Mouse (Mus musculus): ENCODE results near the gene Prkg2. TPM values are rescaled to one million over a fixed set of nuclear protein-coding genes. Genes with fewer than 3 reads are reported as not detected.

Prkg2 gene
- polyA plus RNA-seq, 1 experiment from 2014 or later: 1.5 TPM

DNA sequence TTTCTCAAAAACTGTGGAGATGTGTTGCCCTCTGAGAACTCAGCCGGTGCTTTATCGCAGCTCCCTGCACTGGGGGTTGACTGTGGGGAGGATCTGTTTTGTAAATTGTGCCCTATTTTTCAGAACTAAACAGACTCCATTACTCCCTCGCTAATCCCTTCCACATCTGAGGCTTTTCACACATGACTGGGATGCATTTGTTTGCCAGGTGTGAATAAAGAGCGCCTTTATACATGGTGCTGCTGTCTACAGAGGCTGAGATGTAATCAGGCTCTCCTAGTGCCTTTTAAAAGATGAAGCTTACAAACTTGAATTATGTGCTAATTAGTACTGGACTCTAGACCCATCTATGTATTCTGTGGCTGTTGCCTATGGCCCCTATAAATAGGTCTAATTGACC lies 50.7 kb downstream of the Prkg2 start:
- Histone ChIP-seq H3K36me3 (ENCODE audit: control insufficient read depth, insufficient read depth, low read length) (no peaks in the 10 kb centered on the region), H3K4me2 (ENCODE audit: low read length) (no peak overlapping the region), H3K4me1 (ENCODE audit: control insufficient read depth, insufficient read depth, low read depth, low read length) (no peaks in the 10 kb centered on the region), H3K9me3 (ENCODE audit: control insufficient read depth, low read length) (no peaks in the 10 kb centered on the region), H3K4me3 (ENCODE audit: low read length) (no peak overlapping the region), H3K9ac (ENCODE audit: low read depth, low read length) (no peak overlapping the region), H3K27ac (ENCODE audit: low read depth, low read length) (no peak overlapping the region), H3K27me3 (replicated peaks; ENCODE audit: control insufficient read depth, insufficient read depth, low read length) (no peaks in the 10 kb centered on the region)
- ATAC-seq: no peak
- WGBS: 30% methylated on average over 4 of the region's 4 CpGs

DNA sequence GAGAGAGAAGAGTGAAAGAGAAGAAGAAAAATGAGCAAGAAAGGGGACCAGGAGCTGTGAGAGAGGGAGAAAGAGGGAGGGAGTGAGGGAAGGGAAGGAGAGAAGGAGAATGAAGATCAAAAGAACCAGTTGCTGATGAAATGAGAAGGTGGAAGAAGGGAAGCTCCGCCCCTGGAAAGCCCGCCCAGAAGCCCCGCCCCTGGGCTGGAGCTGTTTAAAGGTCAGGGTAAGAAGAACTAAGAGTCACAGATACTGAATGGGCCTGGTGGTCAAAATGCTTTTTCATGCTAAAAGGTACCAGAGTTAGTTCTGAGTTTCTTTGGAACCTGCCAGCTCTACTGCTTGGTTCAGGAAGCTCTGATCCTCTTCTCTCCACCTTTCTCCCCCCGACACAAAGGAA lies 51.1 kb downstream of the Prkg2 start:
- H3K4me1 ChIP-seq (ENCODE audit: control insufficient read depth, insufficient read depth, low read depth, low read length): no peaks in the 10 kb centered on the region
- no peak overlapping the region for H3K4me2 ChIP-seq (ENCODE audit: low read length)
- H3K4me3 ChIP-seq (ENCODE audit: low read length): no peak overlapping the region
- H3K27ac ChIP-seq (ENCODE audit: low read depth, low read length): no peak overlapping the region
- H3K27me3 ChIP-seq (replicated peaks; ENCODE audit: control insufficient read depth, insufficient read depth, low read length): no peaks in the 10 kb centered on the region
- 24% methylated on average over 4 of the region's 4 CpGs for WGBS
- H3K9ac ChIP-seq (ENCODE audit: low read depth, low read length): no peak overlapping the region
- H3K9me3 ChIP-seq (ENCODE audit: control insufficient read depth, low read length): no peaks in the 10 kb centered on the region
- no peak for ATAC-seq
- H3K36me3 ChIP-seq (ENCODE audit: control insufficient read depth, insufficient read depth, low read length): no peaks in the 10 kb centered on the region

GRCm38 (mm10) chr5:98985077-98985476 lies 52.1 kb downstream of the Prkg2 start:
- H3K9me3 ChIP-seq (ENCODE audit: control insufficient read depth, low read length): no peaks in the 10 kb centered on the region

GRCm38 (mm10) chr5:98981304-98981703 lies 55.8 kb downstream of the Prkg2 start:
- 89% methylated on average over 7 of the region's 7 CpGs for WGBS
- no peak overlapping the region for H3K9ac ChIP-seq (ENCODE audit: low read depth, low read length)
- 0 out of 2 replicates have a peak, but pooled peaks cover 3% of the 10 kb centered on the region for H3K4me1 ChIP-seq (ENCODE audit: control insufficient read depth, insufficient read depth, low read depth, low read length)
- no peak overlapping the region for H3K27ac ChIP-seq (ENCODE audit: low read depth, low read length)
- no peaks in the 10 kb centered on the region for H3K27me3 ChIP-seq (replicated peaks; ENCODE audit: control insufficient read depth, insufficient read depth, low read length)
- H3K36me3 ChIP-seq (ENCODE audit: control insufficient read depth, insufficient read depth, low read length): no peaks in the 10 kb centered on the region
- no peak for ATAC-seq
- no peak overlapping the region for H3K4me2 ChIP-seq (ENCODE audit: low read length)
- no peaks in the 10 kb centered on the region for H3K9me3 ChIP-seq (ENCODE audit: control insufficient read depth, low read length)
- no peak overlapping the region for H3K4me3 ChIP-seq (ENCODE audit: low read length)

More at GRCm38 (mm10) chr5:98985077-98985476, 52.1 kb downstream of the Prkg2 start:
- Histone ChIP-seq H3K4me3 (ENCODE audit: low read length) (no peak overlapping the region), H3K4me2 (ENCODE audit: low read length) (no peak overlapping the region), H3K9ac (ENCODE audit: low read depth, low read length) (no peak overlapping the region), H3K27me3 (replicated peaks; ENCODE audit: control insufficient read depth, insufficient read depth, low read length) (no peaks in the 10 kb centered on the region), H3K36me3 (ENCODE audit: control insufficient read depth, insufficient read depth, low read length) (no peaks in the 10 kb centered on the region), H3K4me1 (ENCODE audit: control insufficient read depth, insufficient read depth, low read depth, low read length) (no peaks in the 10 kb centered on the region), H3K27ac (ENCODE audit: low read depth, low read length) (no peak overlapping the region)
- no peak for ATAC-seq
- 65% methylated on average over 3 of the region's 3 CpGs for WGBS

GRCm38 (mm10) chr5:98978316-98978715 lies 58.8 kb downstream of the Prkg2 start:
- H3K9ac ChIP-seq (ENCODE audit: low read depth, low read length): no peak overlapping the region
- no peaks in the 10 kb centered on the region for H3K9me3 ChIP-seq (ENCODE audit: control insufficient read depth, low read length)
- H3K27ac ChIP-seq (ENCODE audit: low read depth, low read length): no peak overlapping the region
- no peaks in the 10 kb centered on the region for H3K27me3 ChIP-seq (replicated peaks; ENCODE audit: control insufficient read depth, insufficient read depth, low read length)
- H3K36me3 ChIP-seq (ENCODE audit: control insufficient read depth, insufficient read depth, low read length): no peaks in the 10 kb centered on the region
- no peak for ATAC-seq
- whole genome bisulfite sequencing: 75% methylated on average over 6 of the region's 6 CpGs
- H3K4me1 ChIP-seq (ENCODE audit: control insufficient read depth, insufficient read depth, low read depth, low read length): peaks cover 3% of the 10 kb centered on the region; the same call in 1 of the 2 replicates
- H3K4me2 ChIP-seq (ENCODE audit: low read length): no peak overlapping the region
- H3K4me3 ChIP-seq (ENCODE audit: low read length): no peak overlapping the region

DNA sequence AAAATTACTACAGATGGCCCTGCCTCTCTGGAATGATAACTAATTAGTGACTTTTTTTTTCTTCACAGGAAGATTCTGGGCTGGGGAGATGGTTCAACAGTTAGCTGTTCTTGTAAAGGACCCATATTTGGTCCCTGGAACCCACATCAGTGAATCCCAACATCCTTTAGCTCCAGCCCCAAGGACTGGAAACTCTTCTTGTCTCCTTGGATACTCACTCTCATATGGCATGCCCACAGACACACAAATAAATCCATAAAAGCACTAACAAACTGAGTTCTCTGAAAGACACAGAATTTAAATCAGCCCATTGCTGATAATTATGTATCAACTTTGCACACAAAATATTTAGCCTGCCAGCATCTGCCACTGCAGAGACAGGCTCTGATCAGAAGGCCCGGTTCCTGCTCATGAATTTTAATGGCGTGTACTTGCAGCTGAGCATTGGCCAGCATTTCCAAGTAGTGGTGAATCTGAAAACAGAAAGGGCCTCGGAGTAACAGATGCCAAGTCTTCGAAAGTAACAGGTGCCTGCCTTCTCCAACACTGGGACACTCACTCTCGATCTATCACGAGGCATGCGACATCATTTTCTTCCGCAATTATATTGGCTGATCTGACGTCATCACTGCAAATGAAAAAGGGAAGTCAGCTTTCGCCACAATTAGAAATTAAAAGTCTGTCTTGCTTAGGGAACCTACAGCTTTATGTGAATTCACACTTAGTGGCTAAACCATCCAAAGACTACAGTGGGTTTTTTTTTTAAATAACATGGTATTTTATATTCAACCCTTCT lies 61.1 kb downstream of the Prkg2 start:
- H3K9me3 ChIP-seq (ENCODE audit: control insufficient read depth, low read length): no peaks in the 10 kb centered on the region
- H3K4me1 ChIP-seq (ENCODE audit: control insufficient read depth, insufficient read depth, low read depth, low read length): peaks cover 3% of the 10 kb centered on the region; the same call in 1 of the 2 replicates
- peak; percentile 90 for ATAC-seq
- no peak overlapping the region for H3K9ac ChIP-seq (ENCODE audit: low read depth, low read length)
- no peaks in the 10 kb centered on the region for H3K36me3 ChIP-seq (ENCODE audit: control insufficient read depth, insufficient read depth, low read length)
- no peak overlapping the region for H3K4me3 ChIP-seq (ENCODE audit: low read length)
- H3K4me2 ChIP-seq (ENCODE audit: low read length): peak overlapping the region; percentile 30; the same call in 1 of the 2 replicates
- H3K27me3 ChIP-seq (replicated peaks; ENCODE audit: control insufficient read depth, insufficient read depth, low read length): no peaks in the 10 kb centered on the region
- 40% methylated on average over 10 of the region's 10 CpGs for WGBS
- no peak overlapping the region for H3K27ac ChIP-seq (ENCODE audit: low read depth, low read length)

GRCm38 (mm10) chr5:98966679-98967078 lies 70.5 kb downstream of the Prkg2 start:
- Histone ChIP-seq H3K27me3 (replicated peaks; ENCODE audit: control insufficient read depth, insufficient read depth, low read length) (no peaks in the 10 kb centered on the region), H3K9me3 (ENCODE audit: control insufficient read depth, low read length) (no peaks in the 10 kb centered on the region), H3K4me1 (ENCODE audit: control insufficient read depth, insufficient read depth, low read depth, low read length) (no peaks in the 10 kb centered on the region), H3K4me2 (ENCODE audit: low read length) (no peak overlapping the region), H3K4me3 (ENCODE audit: low read length) (no peak overlapping the region), H3K36me3 (ENCODE audit: control insufficient read depth, insufficient read depth, low read length) (no peaks in the 10 kb centered on the region), H3K27ac (ENCODE audit: low read depth, low read length) (no peak overlapping the region), H3K9ac (ENCODE audit: low read depth, low read length) (no peak overlapping the region)
- ATAC-seq: no peak
- 88% methylated on average over 9 of the region's 9 CpGs for WGBS

DNA sequence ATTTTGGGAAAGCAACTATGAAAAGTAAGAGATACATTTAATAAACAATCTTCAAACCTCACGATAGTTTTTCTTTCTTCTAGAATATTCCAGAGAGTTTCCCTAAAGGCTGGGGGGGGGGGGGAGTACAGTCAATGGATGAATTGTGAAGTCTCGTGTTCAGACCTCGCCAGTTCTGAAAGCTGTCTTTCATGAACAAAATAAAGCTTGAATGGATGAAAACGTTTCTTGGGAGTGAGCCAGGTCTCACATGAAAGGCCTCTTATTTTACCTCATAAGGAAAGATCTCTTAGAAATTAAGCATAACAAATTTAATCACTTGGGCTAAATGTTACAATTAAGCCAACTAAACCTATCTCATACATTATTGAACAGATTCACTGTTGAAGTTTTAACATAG lies 72.0 kb downstream of the Prkg2 start:
- no peak overlapping the region for H3K27ac ChIP-seq (ENCODE audit: low read depth, low read length)
- H3K27me3 ChIP-seq (replicated peaks; ENCODE audit: control insufficient read depth, insufficient read depth, low read length): no peaks in the 10 kb centered on the region
- H3K4me2 ChIP-seq (ENCODE audit: low read length): no peak overlapping the region
- no peak overlapping the region for H3K4me3 ChIP-seq (ENCODE audit: low read length)
- H3K9ac ChIP-seq (ENCODE audit: low read depth, low read length): no peak overlapping the region
- H3K36me3 ChIP-seq (ENCODE audit: control insufficient read depth, insufficient read depth, low read length): no peaks in the 10 kb centered on the region
- no peaks in the 10 kb centered on the region for H3K9me3 ChIP-seq (ENCODE audit: control insufficient read depth, low read length)
- H3K4me1 ChIP-seq (ENCODE audit: control insufficient read depth, insufficient read depth, low read depth, low read length): no peaks in the 10 kb centered on the region
- 26% methylated on average over 4 of the region's 4 CpGs for WGBS
- ATAC-seq: no peak

- Histone ChIP-seq H3K27ac (ENCODE audit: low read depth, low read length) (no peak overlapping the region), H3K4me2 (ENCODE audit: low read length) (no peak overlapping the region), H3K36me3 (ENCODE audit: control insufficient read depth, insufficient read depth, low read length) (no peaks in the 10 kb centered on the region), H3K9ac (ENCODE audit: low read depth, low read length) (no peak overlapping the region), H3K27me3 (replicated peaks; ENCODE audit: control insufficient read depth, insufficient read depth, low read length) (no peaks in the 10 kb centered on the region), H3K4me3 (ENCODE audit: low read length) (no peak overlapping the region), H3K4me1 (ENCODE audit: control insufficient read depth, insufficient read depth, low read depth, low read length) (no peaks in the 10 kb centered on the region), H3K9me3 (ENCODE audit: control insufficient read depth, low read length) (no peaks in the 10 kb centered on the region)
- 68% methylated on average over 6 of the region's 6 CpGs for WGBS
- ATAC-seq: no peak
Measured at GRCm38 (mm10) chr5:98964367-98964766, 72.8 kb downstream of the Prkg2 start.

Measured in hindbrain, embryonic 16.5 days (tissue).